Mouse (Mus musculus): ENCODE data around the gene Polr1c. TPM values are rescaled to one million over a fixed set of nuclear protein-coding genes. Genes with fewer than 3 reads are reported as not detected.
A peak's percentile ranks its signal among the peaks of the same experiment; 100 is the strongest.

The Polr1c gene
- total and polyA plus RNA-seq, 2 experiments from 2014 or later, result 27.2 to 38.3 TPM

DNA sequence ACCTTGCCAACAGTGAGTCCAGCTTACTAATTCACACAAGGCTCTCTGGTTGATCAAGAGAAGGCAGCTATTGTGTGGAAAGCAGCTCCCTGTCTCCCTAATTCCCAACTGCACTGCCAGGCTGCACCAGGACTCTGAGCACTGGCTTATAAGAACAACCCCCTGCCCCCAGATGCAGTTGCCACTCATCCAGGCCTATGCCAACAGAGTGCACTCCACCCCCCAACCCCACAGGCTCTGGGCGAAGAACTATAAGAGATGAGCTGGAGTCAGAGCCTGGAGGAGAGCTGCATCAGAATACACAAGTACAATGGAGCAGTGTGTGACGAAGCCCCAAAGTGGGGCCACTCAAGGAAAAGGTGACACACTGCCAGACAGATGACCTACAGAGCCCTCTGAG, 24.2 kb upstream of the Polr1c start:
- Histone ChIP-seq H3K4me1 (ENCODE audit: control insufficient read depth, insufficient read depth) (peaks cover 18% of the 10 kb centered on the region), H3K4me3 (ENCODE audit: low read depth, low read length) (no peak overlapping the region), H3K27ac (ENCODE audit: low read depth) (no peak overlapping the region), H3K36me3 (replicated peaks; ENCODE audit: control insufficient read depth, insufficient read depth, low read length) (peaks cover 18% of the 10 kb centered on the region), H3K9ac (replicated peaks; ENCODE audit: low read depth, low read length) (no peak overlapping the region), H3K4me2 (ENCODE audit: low read depth, low read length) (no peak overlapping the region), H3K9me3 (replicated peaks; ENCODE audit: control insufficient read depth, low read length) (no peaks in the 10 kb centered on the region), H3K27me3 (ENCODE audit: control insufficient read depth, insufficient read depth, low read length) (no peaks in the 10 kb centered on the region)
- TF ChIP-seq CTCF (IDR thresholded peaks at IDR 0.05; ENCODE audit: low read depth) (no peak), EP300 (IDR thresholded peaks at IDR 0.05; ENCODE audit: low read depth) (no peak)
- no peak for ATAC-seq (ENCODE audit: insufficient read depth, low read depth)
- DNase-seq (ENCODE audit: low spot score), result no peak
- WGBS, result 88% methylated on average over 2 of the region's 2 CpGs

DNA sequence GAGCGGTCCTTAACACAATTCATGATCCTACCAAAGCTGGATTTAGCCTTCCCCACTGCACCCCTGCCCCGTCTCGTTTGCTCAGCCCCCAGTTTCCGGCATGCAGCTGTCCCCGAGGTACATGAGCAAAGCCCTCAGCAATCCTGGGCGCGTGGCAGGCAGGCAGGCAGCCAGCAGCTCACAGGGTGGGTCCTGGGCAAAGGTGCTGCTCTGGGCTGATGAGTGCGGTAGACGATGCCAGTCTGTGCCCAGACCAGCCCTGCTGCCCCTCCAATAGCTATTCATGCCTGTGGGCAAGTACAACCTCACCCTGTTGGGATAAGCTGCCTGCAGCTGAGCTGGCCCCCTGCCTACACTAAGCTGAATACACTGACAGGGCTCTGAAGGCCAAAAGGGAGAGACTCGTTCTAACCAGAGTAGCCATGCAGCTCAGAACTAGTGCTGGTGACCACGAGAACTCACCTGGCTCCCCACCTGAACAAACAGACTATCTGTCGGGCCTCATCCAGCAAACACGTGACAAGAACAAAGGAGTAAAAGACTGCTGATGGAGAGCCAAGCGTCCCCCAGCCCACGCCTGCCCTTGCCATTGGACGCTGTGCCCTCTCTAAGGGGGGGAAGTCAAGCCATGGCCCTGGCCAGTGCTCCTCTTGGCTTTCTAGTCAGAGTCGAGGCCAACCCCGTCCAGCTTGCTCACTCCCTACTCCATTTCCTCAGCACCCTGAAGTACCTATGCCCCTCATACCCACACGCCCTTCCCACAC, 22.1 kb upstream of the Polr1c start:
- peak; percentile 33; the same call in 1 of the 2 replicates for ATAC-seq (ENCODE audit: insufficient read depth, low read depth)
- DNase-seq (ENCODE audit: low spot score), result no peak
- Histone ChIP-seq H3K4me2 (ENCODE audit: low read depth, low read length) (no peak overlapping the region), H3K36me3 (replicated peaks; ENCODE audit: control insufficient read depth, insufficient read depth, low read length) (peaks cover 26% of the 10 kb centered on the region), H3K27ac (ENCODE audit: low read depth) (0 out of 2 replicates have a peak overlapping the region, but pooled peaks have one; percentile 4), H3K4me3 (ENCODE audit: low read depth, low read length) (no peak overlapping the region), H3K4me1 (ENCODE audit: control insufficient read depth, insufficient read depth) (peaks cover 18% of the 10 kb centered on the region), H3K9ac (replicated peaks; ENCODE audit: low read depth, low read length) (no peak overlapping the region; the same call in 1 of the 2 replicates), H3K27me3 (ENCODE audit: control insufficient read depth, insufficient read depth, low read length) (no peaks in the 10 kb centered on the region), H3K9me3 (replicated peaks; ENCODE audit: control insufficient read depth, low read length) (no peaks in the 10 kb centered on the region)
- WGBS, result 60% methylated on average over 19 of the region's 19 CpGs
- no peak for TF ChIP-seq EP300 (IDR thresholded peaks at IDR 0.05; ENCODE audit: low read depth)
- TF ChIP-seq CTCF (IDR thresholded peaks at IDR 0.05; ENCODE audit: low read depth), result no peak

GRCm38 (mm10) chr17:46268026-46268720, 20.3 kb upstream of the Polr1c start:
- no peak for TF ChIP-seq CTCF (IDR thresholded peaks at IDR 0.05; ENCODE audit: low read depth)
- TF ChIP-seq EP300 (IDR thresholded peaks at IDR 0.05; ENCODE audit: low read depth), result no peak
- Histone ChIP-seq H3K9me3 (replicated peaks; ENCODE audit: control insufficient read depth, low read length) (no peaks in the 10 kb centered on the region), H3K4me1 (ENCODE audit: control insufficient read depth, insufficient read depth) (0 out of 2 replicates have a peak, but pooled peaks cover 4% of the 10 kb centered on the region), H3K27ac (ENCODE audit: low read depth) (no peak overlapping the region), H3K4me2 (ENCODE audit: low read depth, low read length) (no peak overlapping the region), H3K27me3 (ENCODE audit: control insufficient read depth, insufficient read depth, low read length) (no peaks in the 10 kb centered on the region), H3K9ac (replicated peaks; ENCODE audit: low read depth, low read length) (0 out of 2 replicates have a peak overlapping the region, but pooled peaks have one; percentile 1), H3K36me3 (replicated peaks; ENCODE audit: control insufficient read depth, insufficient read depth, low read length) (peaks cover 43% of the 10 kb centered on the region), H3K4me3 (ENCODE audit: low read depth, low read length) (no peak overlapping the region)
- DNase-seq (ENCODE audit: low spot score) (no peak), ATAC-seq (ENCODE audit: insufficient read depth, low read depth) (no peak)
- WGBS, result 72% methylated on average over 10 of the region's 10 CpGs

DNA sequence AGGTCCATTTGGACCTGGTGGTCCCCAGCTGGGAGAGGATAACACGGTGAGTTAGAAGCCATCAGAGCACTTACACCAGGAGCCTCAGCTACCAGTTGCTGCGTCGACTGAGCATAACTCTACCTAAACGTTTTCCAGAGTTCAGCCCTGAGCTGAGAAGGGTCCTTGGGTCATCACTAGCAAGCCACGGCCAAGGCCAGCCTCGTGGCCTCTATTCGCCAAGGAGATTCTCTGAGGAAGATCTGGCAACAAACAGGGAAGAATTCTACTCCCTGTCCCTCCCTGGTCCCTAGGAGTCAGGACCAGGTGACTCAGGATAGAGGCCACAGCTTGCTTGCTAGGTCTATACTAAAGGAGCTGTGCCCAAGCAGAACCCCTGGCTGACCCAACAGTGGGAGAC, 19.7 kb upstream of the Polr1c start:
- DNase-seq (ENCODE audit: low spot score), result no peak
- TF ChIP-seq CTCF (IDR thresholded peaks at IDR 0.05; ENCODE audit: low read depth), result no peak
- TF ChIP-seq EP300 (IDR thresholded peaks at IDR 0.05; ENCODE audit: low read depth), result no peak
- H3K9me3 ChIP-seq (replicated peaks; ENCODE audit: control insufficient read depth, low read length), result no peaks in the 10 kb centered on the region
- H3K4me1 ChIP-seq (ENCODE audit: control insufficient read depth, insufficient read depth), result 0 out of 2 replicates have a peak, but pooled peaks cover 4% of the 10 kb centered on the region
- peaks cover 50% of the 10 kb centered on the region for H3K36me3 ChIP-seq (replicated peaks; ENCODE audit: control insufficient read depth, insufficient read depth, low read length)
- H3K9ac ChIP-seq (replicated peaks; ENCODE audit: low read depth, low read length), result no peak overlapping the region
- no peaks in the 10 kb centered on the region for H3K27me3 ChIP-seq (ENCODE audit: control insufficient read depth, insufficient read depth, low read length)
- ATAC-seq (ENCODE audit: insufficient read depth, low read depth), result no peak
- H3K4me2 ChIP-seq (ENCODE audit: low read depth, low read length), result no peak overlapping the region
- WGBS, result 76% methylated on average over 7 of the region's 7 CpGs
- no peak overlapping the region for H3K4me3 ChIP-seq (ENCODE audit: low read depth, low read length)
- H3K27ac ChIP-seq (ENCODE audit: low read depth), result no peak overlapping the region

- ATAC-seq (ENCODE audit: insufficient read depth, low read depth) (no peak), DNase-seq (ENCODE audit: low spot score) (no peak)
- peaks cover 55% of the 10 kb centered on the region for H3K36me3 ChIP-seq (replicated peaks; ENCODE audit: control insufficient read depth, insufficient read depth, low read length)
- H3K9ac ChIP-seq (replicated peaks; ENCODE audit: low read depth, low read length), result no peak overlapping the region
- WGBS, result 77% methylated on average over 6 of the region's 6 CpGs
- H3K4me1 ChIP-seq (ENCODE audit: control insufficient read depth, insufficient read depth), result 0 out of 2 replicates have a peak, but pooled peaks cover 4% of the 10 kb centered on the region
- 0 out of 2 replicates have a peak overlapping the region, but pooled peaks have one; percentile 8 for H3K27ac ChIP-seq (ENCODE audit: low read depth)
- H3K9me3 ChIP-seq (replicated peaks; ENCODE audit: control insufficient read depth, low read length), result no peaks in the 10 kb centered on the region
- no peak overlapping the region for H3K4me2 ChIP-seq (ENCODE audit: low read depth, low read length)
- H3K27me3 ChIP-seq (ENCODE audit: control insufficient read depth, insufficient read depth, low read length), result no peaks in the 10 kb centered on the region
- no peak overlapping the region for H3K4me3 ChIP-seq (ENCODE audit: low read depth, low read length)
- TF ChIP-seq CTCF (IDR thresholded peaks at IDR 0.05; ENCODE audit: low read depth), result no peak
- no peak for TF ChIP-seq EP300 (IDR thresholded peaks at IDR 0.05; ENCODE audit: low read depth)
Measured at GRCm38 (mm10) chr17:46266986-46267385, 19.1 kb upstream of the Polr1c start.
